Mouse (Mus musculus): ENCODE results near the gene Cachd1.

DNA sequence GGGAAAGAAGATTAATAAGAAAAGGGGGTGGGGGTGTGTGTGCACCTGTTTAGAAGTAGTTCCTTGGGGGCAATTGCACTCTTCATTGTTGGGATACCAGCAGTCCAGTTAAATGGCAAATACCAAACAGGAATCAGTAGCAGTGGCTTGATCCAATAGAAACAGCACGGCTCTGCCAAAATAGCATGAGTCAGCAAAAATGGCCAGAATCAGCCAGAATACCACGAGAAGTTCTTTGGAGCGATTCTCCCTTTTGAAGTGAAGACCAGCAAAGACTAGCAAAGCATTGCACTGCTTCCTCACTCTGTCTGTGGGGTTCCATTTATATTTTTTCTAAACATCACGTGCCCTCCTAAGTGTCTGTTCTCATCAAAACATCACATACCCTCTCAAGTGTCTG, 241.3 kb downstream of the Cachd1 start:
- TF ChIP-seq POLR2A (IDR thresholded peaks at IDR 0.05; ENCODE audit: borderline replicate concordance, control insufficient read depth, low read depth, low read length) (no peak), CTCF (IDR thresholded peaks at IDR 0.05; ENCODE audit: control insufficient read depth, insufficient read depth, low read length) (no peak)
